Mouse (Mus musculus) E14TG2a.4 (cell line): ENCODE results near the gene Fbxo45.

Source experiments
- H3K27me3 ChIP-seq: 2 replicates; pipeline ENCODE4 v1.6.1; 2014; ENCODE audit warnings: low read length, control low read depth; ENCODE audit not compliant: insufficient read depth
- H3K36me3 ChIP-seq: 2 replicates; pipeline ENCODE4 v1.6.1; 2014; ENCODE audit warnings: low read length, control low read depth; ENCODE audit not compliant: insufficient read depth
- H3K4me1 ChIP-seq: replicated peaks from 2 replicates; pipeline ENCODE4 v1.6.1; 2014; ENCODE audit warnings: low read depth, low read length, control low read depth
- H3K4me3 ChIP-seq: replicated peaks from 2 replicates; pipeline ENCODE4 v1.5.1; 2014; ENCODE audit warnings: mild to moderate bottlenecking, low read length
- H3K9me3 ChIP-seq: 2 replicates; pipeline ENCODE4 v1.6.1; 2014; ENCODE audit warnings: low read length, control low read depth
- CTCF ChIP-seq: conservative IDR thresholded peaks from 2 replicates; pipeline ENCODE4 v1.5.1; 2014; ENCODE audit warnings: low read length
- NANOG ChIP-seq: IDR thresholded peaks from 2 replicates; pipeline ENCODE4 v1.6.1; 2014; ENCODE audit warnings: borderline replicate concordance, low read length, mixed read lengths
- POU5F1 ChIP-seq: IDR thresholded peaks from 2 replicates; pipeline ENCODE4 v1.6.1; 2014; ENCODE audit warnings: low read length, borderline replicate concordance

Gene Fbxo45

GRCm38 (mm10) chr16:32189109-32189508 lies 57.8 kb downstream of the Fbxo45 start:
- no peak overlapping the region for H3K4me3 ChIP-seq
- peaks cover 9% of the 10 kb centered on the region for H3K27me3 ChIP-seq
- TF ChIP-seq CTCF: no peak
- no peak for TF ChIP-seq POU5F1
- no peak for TF ChIP-seq NANOG
- H3K36me3 ChIP-seq: no peaks in the 10 kb centered on the region
- H3K9me3 ChIP-seq: peaks cover 3% of the 10 kb centered on the region; the same call in 1 of the 2 replicates
- H3K4me1 ChIP-seq: peaks cover 9% of the 10 kb centered on the region

DNA sequence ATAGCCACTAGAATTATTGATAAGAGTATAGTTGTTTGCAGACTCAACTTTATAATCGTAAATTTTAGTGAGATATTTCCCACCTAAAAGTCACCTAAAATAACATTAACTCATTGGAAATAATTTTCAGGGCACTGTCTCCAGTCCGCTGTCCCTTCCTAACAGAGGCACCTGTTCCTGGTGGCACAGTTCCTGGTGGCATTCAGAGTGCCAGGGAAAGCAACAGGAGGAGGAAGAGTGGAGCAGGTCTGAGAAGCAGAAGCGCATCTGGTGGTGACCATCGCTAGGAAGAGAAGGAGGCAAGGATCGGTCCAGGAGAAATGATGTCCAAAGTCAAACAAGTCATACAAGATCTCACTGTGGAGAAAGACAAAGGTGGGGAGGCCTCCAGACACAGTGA lies 60.9 kb downstream of the Fbxo45 start:
- TF ChIP-seq CTCF: no peak
- TF ChIP-seq NANOG: no peak
- TF ChIP-seq POU5F1: no peak
- Histone ChIP-seq H3K36me3 (no peaks in the 10 kb centered on the region), H3K9me3 (no peaks in the 10 kb centered on the region)

More for the DNA sequence above, 60.9 kb downstream of the Fbxo45 start:
- peaks cover 9% of the 10 kb centered on the region for H3K4me1 ChIP-seq
- H3K27me3 ChIP-seq: peaks cover 9% of the 10 kb centered on the region
- no peak overlapping the region for H3K4me3 ChIP-seq
